Mouse (Mus musculus): ENCODE measurements around the gene AW011738. TPM values are rescaled to one million over a fixed set of nuclear protein-coding genes. Genes with fewer than 3 reads are reported as not detected.
A peak's percentile ranks its signal among the peaks of the same experiment; 100 is the strongest.

Gene AW011738
- polyA plus RNA-seq, 1 experiment from 2014 or later: 3.0 TPM

GRCm38 (mm10) chr4:156251081-156251480 lies 48.0 kb downstream of the AW011738 start:
- H3K27me3 ChIP-seq: peaks cover 36% of the 10 kb centered on the region
- 68% methylated on average over 8 of the region's 8 CpGs for WGBS
- peaks cover 25% of the 10 kb centered on the region for H3K36me3 ChIP-seq
- H3K27ac ChIP-seq: no peak overlapping the region
- no peak for ATAC-seq (replicated peaks; ENCODE audit: insufficient number of reproducible peaks, insufficient read depth, low FRiP score, low read depth)
- H3K4me2 ChIP-seq: no peak overlapping the region
- no peak overlapping the region for H3K4me3 ChIP-seq
- H3K4me1 ChIP-seq (replicated peaks): peaks cover 15% of the 10 kb centered on the region
- H3K9me3 ChIP-seq (replicated peaks): no peaks in the 10 kb centered on the region
- no peak overlapping the region for H3K9ac ChIP-seq

- peaks cover 15% of the 10 kb centered on the region for H3K4me1 ChIP-seq (replicated peaks)
- no peak for ATAC-seq (replicated peaks; ENCODE audit: insufficient number of reproducible peaks, insufficient read depth, low FRiP score, low read depth)
- no peak overlapping the region for H3K4me2 ChIP-seq
- WGBS: 33% methylated on average over 7 of the region's 7 CpGs
- no peak overlapping the region for H3K9ac ChIP-seq
- H3K27ac ChIP-seq: no peak overlapping the region
- peaks cover 15% of the 10 kb centered on the region for H3K36me3 ChIP-seq
- no peaks in the 10 kb centered on the region for H3K9me3 ChIP-seq (replicated peaks)
- no peak overlapping the region for H3K4me3 ChIP-seq
- peaks cover 36% of the 10 kb centered on the region for H3K27me3 ChIP-seq
Measured at GRCm38 (mm10) chr4:156252140-156252539, 49.0 kb downstream of the AW011738 start.

GRCm38 (mm10) chr4:156252619-156253018 lies 49.5 kb downstream of the AW011738 start:
- no peak overlapping the region for H3K4me3 ChIP-seq
- H3K9ac ChIP-seq: no peak overlapping the region

GRCm38 (mm10) chr4:156253043-156253442 lies 49.9 kb downstream of the AW011738 start:
- no peak overlapping the region for H3K27ac ChIP-seq
- peaks cover 36% of the 10 kb centered on the region for H3K27me3 ChIP-seq
- H3K4me1 ChIP-seq (replicated peaks): peaks cover 15% of the 10 kb centered on the region
- no peak overlapping the region for H3K4me2 ChIP-seq
- no peak for ATAC-seq (replicated peaks; ENCODE audit: insufficient number of reproducible peaks, insufficient read depth, low FRiP score, low read depth)
- 41% methylated on average over 7 of the region's 7 CpGs for WGBS
- peaks cover 6% of the 10 kb centered on the region for H3K36me3 ChIP-seq
- no peaks in the 10 kb centered on the region for H3K9me3 ChIP-seq (replicated peaks)
- no peak overlapping the region for H3K9ac ChIP-seq
- H3K4me3 ChIP-seq: no peak overlapping the region

More at GRCm38 (mm10) chr4:156252619-156253018, 49.5 kb downstream of the AW011738 start:
- no peak for ATAC-seq (replicated peaks; ENCODE audit: insufficient number of reproducible peaks, insufficient read depth, low FRiP score, low read depth)
- WGBS: 50% methylated on average over 3 of the region's 3 CpGs
- Histone ChIP-seq H3K9me3 (replicated peaks) (no peaks in the 10 kb centered on the region), H3K36me3 (peaks cover 10% of the 10 kb centered on the region), H3K27ac (no peak overlapping the region), H3K4me2 (no peak overlapping the region), H3K4me1 (replicated peaks) (peaks cover 15% of the 10 kb centered on the region), H3K27me3 (peaks cover 36% of the 10 kb centered on the region)

GRCm38 (mm10) chr4:156254361-156255077 lies 51.4 kb downstream of the AW011738 start:
- peak overlapping the region; percentile 57 for H3K4me2 ChIP-seq
- peak overlapping the region; percentile 38 for H3K4me3 ChIP-seq
- 2% methylated on average over 30 of the region's 30 CpGs for WGBS
- H3K9ac ChIP-seq: peak overlapping the region; percentile 38; the same call in 1 of the 2 replicates
- H3K4me1 ChIP-seq (replicated peaks): peaks cover 15% of the 10 kb centered on the region
- ATAC-seq (replicated peaks; ENCODE audit: insufficient number of reproducible peaks, insufficient read depth, low FRiP score, low read depth): peak; percentile 36
- no peak overlapping the region for H3K27ac ChIP-seq
- H3K36me3 ChIP-seq: no peaks in the 10 kb centered on the region
- peaks cover 36% of the 10 kb centered on the region for H3K27me3 ChIP-seq
- H3K9me3 ChIP-seq (replicated peaks): no peaks in the 10 kb centered on the region

Small RNA genes lying within 50 kb of the gene (microRNA-seq; reads per million reads assigned to microRNA genes)
- 3.8 reads per million, percentile 13 among the genes with 10 or more reads in this experiment for gene Mir7658

Other genes with a start within 250 kb of the AW011738 start
- gene C1qtnf12, start 241.0 kb upstream of the AW011738 start, polyA plus RNA-seq (2015; fragmentation: Nextera tagmentation; extraction: Ambion mirVana): 24.9 and 31.3 TPM in 2 replicates
- 7.7 and 10.0 TPM in 2 replicates for gene B3galt6, start 210.7 kb upstream of the AW011738 start, polyA plus RNA-seq (2015; fragmentation: Nextera tagmentation; extraction: Ambion mirVana)
- 105 and 127 TPM in 2 replicates for gene Sdf4, start 210.4 kb upstream of the AW011738 start, polyA plus RNA-seq (2015; fragmentation: Nextera tagmentation; extraction: Ambion mirVana)
- gene Tnfrsf4, start 189.5 kb upstream of the AW011738 start, polyA plus RNA-seq (2015; fragmentation: Nextera tagmentation; extraction: Ambion mirVana): 0.36 and 0.55 TPM in 2 replicates
- gene Tnfrsf18, start 177.1 kb upstream of the AW011738 start, polyA plus RNA-seq (2015; fragmentation: Nextera tagmentation; extraction: Ambion mirVana): 1.9 and 2.9 TPM in 2 replicates
- 0.59 and 1.1 TPM in 2 replicates for gene Ttll10, start 143.9 kb upstream of the AW011738 start, polyA plus RNA-seq (2015; fragmentation: Nextera tagmentation; extraction: Ambion mirVana)
- gene 9430015G10Rik, start 93.3 kb upstream of the AW011738 start, polyA plus RNA-seq (2015; fragmentation: Nextera tagmentation; extraction: Ambion mirVana): 11.6 and 19.4 TPM in 2 replicates
- 0.19 and 0.30 TPM in 2 replicates for gene Rnf223, start 72.8 kb upstream of the AW011738 start, polyA plus RNA-seq (2015; fragmentation: Nextera tagmentation; extraction: Ambion mirVana)
- 38.0 and 51.4 TPM in 2 replicates for gene Agrn, start 5.8 kb upstream of the AW011738 start, polyA plus RNA-seq (2015; fragmentation: Nextera tagmentation; extraction: Ambion mirVana)
- 2.7 and 8.7 TPM in 2 replicates for gene Isg15, start 2.5 kb upstream of the AW011738 start, polyA plus RNA-seq (2015; fragmentation: Nextera tagmentation; extraction: Ambion mirVana)
- 9.7 and 10.8 TPM in 2 replicates for gene Perm1, start 12.6 kb downstream of the AW011738 start, polyA plus RNA-seq (2015; fragmentation: Nextera tagmentation; extraction: Ambion mirVana)
- 11.6 and 17.5 TPM in 2 replicates for gene Plekhn1, start 31.6 kb downstream of the AW011738 start, polyA plus RNA-seq (2015; fragmentation: Nextera tagmentation; extraction: Ambion mirVana)
- 29.1 and 46.4 TPM in 2 replicates for gene Noc2l, start 32.7 kb downstream of the AW011738 start, polyA plus RNA-seq (2015; fragmentation: Nextera tagmentation; extraction: Ambion mirVana)
- 0.31 and 1.0 TPM in 2 replicates for gene Samd11, start 52.4 kb downstream of the AW011738 start, polyA plus RNA-seq (2015; fragmentation: Nextera tagmentation; extraction: Ambion mirVana)
- not detected in 2 replicates for gene Vmn2r-ps159, start 127.8 kb downstream of the AW011738 start, polyA plus RNA-seq (2015; fragmentation: Nextera tagmentation; extraction: Ambion mirVana)

Data from heart, embryonic 15.5 days (tissue).